Mouse (Mus musculus): ENCODE results near the gene Tnnt3. TPM values are rescaled to one million over a fixed set of nuclear protein-coding genes. Genes with fewer than 3 reads are reported as not detected.

Tnnt3 gene
- polyA plus RNA-seq (2015; fragmentation: Nextera tagmentation; extraction: Ambion mirVana), result 167 and 228 TPM in 2 replicates

GRCm38 (mm10) chr7:142498575-142498974 is at the start of gene Tnnt3:
TSS of gene Tnnt3 (plus strand) at chr7:142498836.
- Histone ChIP-seq H3K27ac (replicated peaks) (peak within 1 kb of the TSS; percentile 65; the same call in 1 of the 2 replicates), H3K4me3 (replicated peaks) (no peak within 1 kb of the TSS), H3K27me3 (no peaks in the 10 kb centered on the region), H3K9ac (no peak within 1 kb of the TSS), H3K9me3 (replicated peaks) (no peaks in the 10 kb centered on the region), H3K4me2 (replicated peaks) (no peak within 1 kb of the TSS), H3K4me1 (peaks cover 5% of the 10 kb centered on the region; the same call in 1 of the 2 replicates), H3K36me3 (no peaks in the 10 kb centered on the region)
- ATAC-seq (ENCODE audit: insufficient number of reproducible peaks, low FRiP score, low TSS enrichment, low read depth), result no peak
- WGBS, result 81% methylated on average over 2 of the region's 2 CpGs

- no peak overlapping the region for H3K4me3 ChIP-seq (replicated peaks)
- ATAC-seq (ENCODE audit: insufficient number of reproducible peaks, low FRiP score, low TSS enrichment, low read depth), result no peak
- H3K9ac ChIP-seq, result no peak overlapping the region
- H3K9me3 ChIP-seq (replicated peaks), result no peaks in the 10 kb centered on the region
- H3K4me2 ChIP-seq (replicated peaks), result no peak overlapping the region
- H3K27ac ChIP-seq (replicated peaks), result no peak overlapping the region
- 70% methylated on average over 6 of the region's 6 CpGs for WGBS
- no peaks in the 10 kb centered on the region for H3K36me3 ChIP-seq
- H3K27me3 ChIP-seq, result no peaks in the 10 kb centered on the region
- H3K4me1 ChIP-seq, result 0 out of 2 replicates have a peak, but pooled peaks cover 2% of the 10 kb centered on the region
These were observed 49.5 kb upstream of the Tnnt3 start for GRCm38 (mm10) chr7:142449038-142449617.

- WGBS, result 30% methylated on average over 1 of the region's 1 CpGs
- H3K9ac ChIP-seq, result no peak overlapping the region
These were observed 43.9 kb upstream of the Tnnt3 start for GRCm38 (mm10) chr7:142454706-142455105.

GRCm38 (mm10) chr7:142455251-142455650 is 43.4 kb upstream of the Tnnt3 start:
- Histone ChIP-seq H3K4me2 (replicated peaks) (no peak overlapping the region), H3K27ac (replicated peaks) (peak overlapping the region; percentile 83), H3K4me3 (replicated peaks) (no peak overlapping the region), H3K9ac (no peak overlapping the region), H3K36me3 (no peaks in the 10 kb centered on the region), H3K4me1 (peaks cover 28% of the 10 kb centered on the region), H3K27me3 (no peaks in the 10 kb centered on the region), H3K9me3 (replicated peaks) (no peaks in the 10 kb centered on the region)
- WGBS, result 33% methylated on average over 2 of the region's 2 CpGs
- no peak for ATAC-seq (ENCODE audit: insufficient number of reproducible peaks, low FRiP score, low TSS enrichment, low read depth)

More at GRCm38 (mm10) chr7:142454706-142455105, 43.9 kb upstream of the Tnnt3 start:
- no peak for ATAC-seq (ENCODE audit: insufficient number of reproducible peaks, low FRiP score, low TSS enrichment, low read depth)
- peak overlapping the region; percentile 83 for H3K27ac ChIP-seq (replicated peaks)
- H3K4me2 ChIP-seq (replicated peaks), result no peak overlapping the region
- no peaks in the 10 kb centered on the region for H3K36me3 ChIP-seq
- no peaks in the 10 kb centered on the region for H3K27me3 ChIP-seq
- H3K9me3 ChIP-seq (replicated peaks), result no peaks in the 10 kb centered on the region
- H3K4me3 ChIP-seq (replicated peaks), result no peak overlapping the region
- peaks cover 28% of the 10 kb centered on the region for H3K4me1 ChIP-seq

- Histone ChIP-seq H3K36me3 (no peaks in the 10 kb centered on the region), H3K9me3 (replicated peaks) (no peaks in the 10 kb centered on the region), H3K4me3 (replicated peaks) (no peak overlapping the region), H3K4me2 (replicated peaks) (no peak overlapping the region), H3K9ac (no peak overlapping the region), H3K27ac (replicated peaks) (peak overlapping the region; percentile 92), H3K27me3 (no peaks in the 10 kb centered on the region), H3K4me1 (peaks cover 28% of the 10 kb centered on the region)
- 82% methylated on average over 3 of the region's 3 CpGs for WGBS
- ATAC-seq (ENCODE audit: insufficient number of reproducible peaks, low FRiP score, low TSS enrichment, low read depth), result no peak
These were observed 41.8 kb upstream of the Tnnt3 start for GRCm38 (mm10) chr7:142456806-142457205.

GRCm38 (mm10) chr7:142457227-142457811 is 41.3 kb upstream of the Tnnt3 start:
- H3K9ac ChIP-seq, result no peak overlapping the region
- H3K36me3 ChIP-seq, result no peaks in the 10 kb centered on the region
- H3K4me1 ChIP-seq, result peaks cover 28% of the 10 kb centered on the region
- no peak overlapping the region for H3K4me3 ChIP-seq (replicated peaks)
- H3K9me3 ChIP-seq (replicated peaks), result no peaks in the 10 kb centered on the region
- 17% methylated on average over 3 of the region's 3 CpGs for WGBS
- no peak for ATAC-seq (ENCODE audit: insufficient number of reproducible peaks, low FRiP score, low TSS enrichment, low read depth)
- no peaks in the 10 kb centered on the region for H3K27me3 ChIP-seq
- H3K27ac ChIP-seq (replicated peaks), result peak overlapping the region; percentile 92
- no peak overlapping the region for H3K4me2 ChIP-seq (replicated peaks)

- 6% methylated on average over 1 of the region's 2 CpGs for WGBS
- H3K4me2 ChIP-seq (replicated peaks), result no peak overlapping the region
- no peaks in the 10 kb centered on the region for H3K9me3 ChIP-seq (replicated peaks)
- H3K27me3 ChIP-seq, result no peaks in the 10 kb centered on the region
- H3K27ac ChIP-seq (replicated peaks), result peak overlapping the region; percentile 92
- ATAC-seq (ENCODE audit: insufficient number of reproducible peaks, low FRiP score, low TSS enrichment, low read depth), result peak; percentile 80
- no peak overlapping the region for H3K9ac ChIP-seq
- no peaks in the 10 kb centered on the region for H3K36me3 ChIP-seq
- H3K4me1 ChIP-seq, result peaks cover 28% of the 10 kb centered on the region
- H3K4me3 ChIP-seq (replicated peaks), result no peak overlapping the region
These were observed 40.6 kb upstream of the Tnnt3 start for GRCm38 (mm10) chr7:142458026-142458425.

- Histone ChIP-seq H3K36me3 (no peaks in the 10 kb centered on the region), H3K4me2 (replicated peaks) (no peak overlapping the region), H3K4me1 (peaks cover 25% of the 10 kb centered on the region), H3K27me3 (no peaks in the 10 kb centered on the region), H3K9ac (no peak overlapping the region), H3K4me3 (replicated peaks) (no peak overlapping the region), H3K9me3 (replicated peaks) (no peaks in the 10 kb centered on the region), H3K27ac (replicated peaks) (peak overlapping the region; percentile 92)
- no peak for ATAC-seq (ENCODE audit: insufficient number of reproducible peaks, low FRiP score, low TSS enrichment, low read depth)
- 49% methylated on average over 5 of the region's 5 CpGs for WGBS
These were observed 39.8 kb upstream of the Tnnt3 start for GRCm38 (mm10) chr7:142458676-142459298.

GRCm38 (mm10) chr7:142459299-142459691 is 39.3 kb upstream of the Tnnt3 start:
- H3K4me1 ChIP-seq, result peaks cover 25% of the 10 kb centered on the region
- no peaks in the 10 kb centered on the region for H3K36me3 ChIP-seq
- no peak overlapping the region for H3K4me3 ChIP-seq (replicated peaks)
- H3K9me3 ChIP-seq (replicated peaks), result no peaks in the 10 kb centered on the region
- no peak overlapping the region for H3K4me2 ChIP-seq (replicated peaks)
- no peak overlapping the region for H3K9ac ChIP-seq
- peak overlapping the region; percentile 92 for H3K27ac ChIP-seq (replicated peaks)
- no peaks in the 10 kb centered on the region for H3K27me3 ChIP-seq
- WGBS, result 70% methylated on average over 2 of the region's 2 CpGs
- ATAC-seq (ENCODE audit: insufficient number of reproducible peaks, low FRiP score, low TSS enrichment, low read depth), result no peak

- Histone ChIP-seq H3K9ac (no peak within 1 kb of the TSS), H3K4me2 (replicated peaks) (no peak within 1 kb of the TSS), H3K4me1 (peaks cover 17% of the 10 kb centered on the region), H3K27me3 (no peaks in the 10 kb centered on the region), H3K27ac (replicated peaks) (peak within 1 kb of the TSS; percentile 92; the same call in 1 of the 2 replicates), H3K9me3 (replicated peaks) (no peaks in the 10 kb centered on the region), H3K4me3 (replicated peaks) (no peak within 1 kb of the TSS), H3K36me3 (no peaks in the 10 kb centered on the region)
- no peak for ATAC-seq (ENCODE audit: insufficient number of reproducible peaks, low FRiP score, low TSS enrichment, low read depth)
- 89% methylated on average over 7 of the region's 7 CpGs for WGBS
These were observed 38.0 kb upstream of the Tnnt3 start, which contains the start of gene Lsp1 for GRCm38 (mm10) chr7:142460636-142461077. TSS of gene Lsp1 (plus strand) at chr7:142460809.

- H3K27me3 ChIP-seq, result no peaks in the 10 kb centered on the region
- peak overlapping the region; percentile 44; the same call in 1 of the 2 replicates for H3K27ac ChIP-seq (replicated peaks)
- no peaks in the 10 kb centered on the region for H3K9me3 ChIP-seq (replicated peaks)
- H3K9ac ChIP-seq, result no peak overlapping the region
- H3K36me3 ChIP-seq, result no peaks in the 10 kb centered on the region
- H3K4me3 ChIP-seq (replicated peaks), result no peak overlapping the region
- no peak for ATAC-seq (ENCODE audit: insufficient number of reproducible peaks, low FRiP score, low TSS enrichment, low read depth)
- WGBS, result 82% methylated on average over 2 of the region's 2 CpGs
- no peak overlapping the region for H3K4me2 ChIP-seq (replicated peaks)
- peaks cover 17% of the 10 kb centered on the region for H3K4me1 ChIP-seq
These were observed 37.2 kb upstream of the Tnnt3 start for GRCm38 (mm10) chr7:142461446-142461845.
